Mouse (Mus musculus) heart, adult 2 months (tissue): ENCODE results near the gene Tacc2.

Experiments used
- CTCF ChIP-seq: fragments of 200-600 bp; IDR thresholded peaks from 2 replicates; pipeline ENCODE4 v1.8.1; 2022; ENCODE audit warnings: antibody characterized with exemption, mild to moderate bottlenecking, moderate library complexity
- POLR2A ChIP-seq: fragments of 200-500 bp; IDR thresholded peaks from 2 replicates; pipeline ENCODE4 v1.6.1; 2011; ENCODE audit warnings: mild to moderate bottlenecking, low read depth, low read length, control low read depth; ENCODE audit not compliant: insufficient read depth

- TF ChIP-seq POLR2A (no peak), CTCF (no peak)
Measured at GRCm38 (mm10) chr7:130555597-130555996, 21.6 kb upstream of the Tacc2 start.
